Mouse (Mus musculus): Measurements from ENCODE around the gene Arv1.

Arv1 gene

DNA sequence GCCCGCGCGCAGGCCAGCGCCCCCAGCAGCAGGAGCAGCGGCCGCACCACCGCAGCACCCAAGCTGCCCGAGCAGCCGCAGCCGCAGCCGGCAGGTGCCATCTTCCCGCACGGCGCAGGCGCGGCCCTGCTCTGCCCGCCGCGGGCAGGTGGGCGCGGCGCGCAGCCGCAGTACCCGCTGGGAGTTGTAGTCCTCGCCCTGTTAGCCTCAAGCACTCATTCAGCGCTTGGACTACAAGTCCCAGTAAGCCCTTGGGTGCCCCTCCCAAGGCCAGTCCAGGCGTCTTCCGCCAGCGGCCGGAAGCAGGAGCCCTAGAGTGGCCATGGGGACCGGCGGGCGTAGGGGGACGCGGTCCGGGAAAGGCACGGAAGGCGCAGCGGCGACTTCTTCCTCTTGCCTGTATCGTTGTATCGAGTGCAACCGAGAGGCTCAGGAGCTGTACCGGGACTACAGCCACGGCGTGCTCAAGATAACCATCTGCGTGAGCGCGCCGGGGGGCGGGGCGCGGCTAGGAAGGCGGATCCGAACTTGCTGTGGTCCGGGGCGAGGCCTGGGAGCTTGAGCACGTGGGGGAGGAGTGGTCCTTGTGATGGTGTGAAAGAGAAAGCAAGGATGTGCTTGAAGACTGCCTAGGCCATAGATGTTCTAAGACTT lies at the start of gene Arv1, which contains the start of gene Ttc13:
Arv1 (plus strand) TSS at position 278 of the 654 bp plus-strand sequence.
Ttc13 (minus strand) TSS at position 122 of the 654 bp plus-strand sequence.
- peak; percentile 93 to 96 for DNase-seq (ENCODE audit: low spot score in 2 of 2)

DNA sequence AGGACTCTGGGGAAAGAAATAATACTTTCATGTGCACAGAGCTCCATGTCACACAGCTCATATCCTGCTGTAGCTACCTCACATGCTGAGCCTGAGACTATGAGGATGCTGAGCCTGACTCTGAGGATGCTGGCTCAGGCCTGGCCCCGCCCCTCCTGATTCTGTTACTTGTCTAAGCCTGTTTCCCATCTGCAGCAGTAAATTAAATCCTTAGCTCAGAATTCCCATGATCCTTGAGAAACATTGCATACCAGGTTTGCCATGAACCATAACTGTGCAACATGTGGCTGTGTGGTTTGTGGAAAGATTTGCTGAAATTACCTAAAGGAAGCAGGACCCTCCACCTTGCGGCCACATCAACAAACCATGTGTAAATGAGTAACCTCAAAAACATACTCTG lies 49.6 kb upstream of the Arv1 start:
- DNase-seq (ENCODE audit: low spot score in 2 of 2): no peak

DNA sequence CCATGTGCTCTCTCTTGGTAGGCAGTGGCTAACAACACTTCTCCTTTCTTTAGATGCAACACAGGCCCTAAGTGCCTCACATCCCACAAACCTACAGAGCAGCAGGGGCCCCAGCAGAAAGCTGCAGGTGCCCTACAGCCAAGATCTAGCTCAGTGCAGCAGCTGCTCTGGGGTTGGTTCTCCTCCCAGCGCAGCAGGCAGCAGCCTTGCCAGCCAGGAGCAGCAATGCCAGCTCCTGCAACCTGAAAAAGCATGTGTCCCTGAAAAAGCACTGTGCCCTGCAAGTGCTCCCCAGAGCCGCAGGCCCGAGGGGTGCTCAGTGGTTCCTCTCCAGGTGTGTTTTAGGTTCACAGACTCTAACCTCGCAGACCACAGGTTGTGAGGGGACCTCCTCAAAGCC lies 45.3 kb upstream of the Arv1 start:
- no peak for DNase-seq (ENCODE audit: low spot score in 2 of 2)

DNA sequence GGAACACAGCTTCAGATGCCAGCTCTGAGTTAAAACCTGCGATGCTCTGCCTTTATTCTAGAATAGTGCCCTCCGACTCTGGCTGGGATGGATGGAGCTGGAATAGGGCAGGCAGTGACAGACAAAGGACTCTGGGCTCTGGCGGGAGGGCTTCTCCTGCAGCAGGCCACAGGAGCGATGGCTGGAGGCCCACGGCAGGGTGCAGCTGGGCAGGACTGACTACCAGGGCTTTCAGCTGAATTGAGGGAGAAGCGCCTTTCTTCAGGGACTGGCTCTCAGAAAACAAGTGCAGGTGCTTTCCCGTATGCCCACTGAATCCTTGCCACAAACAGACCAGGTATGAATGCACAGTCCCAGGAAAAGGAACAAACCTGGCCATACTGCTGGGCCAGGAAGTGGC lies 44.9 kb upstream of the Arv1 start:
- no peak for DNase-seq (ENCODE audit: low spot score in 2 of 2)

DNA sequence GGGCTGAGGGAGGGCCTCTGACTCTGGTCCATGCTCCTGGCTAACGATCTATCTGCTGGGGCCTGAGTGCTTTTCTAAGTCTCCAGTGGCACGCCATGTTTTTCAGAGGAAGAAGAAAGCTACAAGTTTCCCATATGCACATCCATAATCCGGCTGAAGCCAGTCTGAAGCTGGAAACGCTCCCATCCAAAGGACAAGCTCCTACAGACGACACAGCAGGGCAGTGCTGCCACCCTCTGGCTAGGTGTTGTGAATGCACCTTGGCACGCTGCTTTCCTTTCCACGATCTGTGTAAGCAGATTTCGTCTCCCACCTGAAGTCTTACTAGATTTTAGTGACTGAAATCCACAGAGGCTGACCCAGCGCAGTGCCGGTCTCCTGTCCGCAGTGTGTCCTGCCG lies 44.5 kb upstream of the Arv1 start:
- peak; percentile 91 to 93 for DNase-seq (ENCODE audit: low spot score in 2 of 2)

DNA sequence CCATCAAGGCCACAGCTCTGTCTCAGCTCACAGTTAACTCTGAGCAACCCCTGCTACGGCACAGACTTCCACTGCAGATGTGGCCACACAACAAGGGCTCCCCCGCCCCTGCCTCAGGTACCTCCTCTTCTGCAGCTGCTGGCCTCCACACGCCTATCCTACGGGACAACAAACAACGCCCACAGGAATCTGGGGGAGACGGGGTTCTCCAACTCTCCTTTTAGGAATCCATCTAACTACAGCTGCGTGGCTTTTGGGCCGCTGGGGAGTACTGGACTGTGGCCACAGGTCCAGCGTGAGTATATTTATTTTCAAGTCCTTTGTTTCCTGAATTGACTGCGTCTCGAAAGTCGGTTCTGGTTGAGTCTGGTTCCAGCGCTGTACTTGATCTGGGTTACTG lies 43.7 kb upstream of the Arv1 start:
- DNase-seq (ENCODE audit: low spot score in 2 of 2): no peak

DNA sequence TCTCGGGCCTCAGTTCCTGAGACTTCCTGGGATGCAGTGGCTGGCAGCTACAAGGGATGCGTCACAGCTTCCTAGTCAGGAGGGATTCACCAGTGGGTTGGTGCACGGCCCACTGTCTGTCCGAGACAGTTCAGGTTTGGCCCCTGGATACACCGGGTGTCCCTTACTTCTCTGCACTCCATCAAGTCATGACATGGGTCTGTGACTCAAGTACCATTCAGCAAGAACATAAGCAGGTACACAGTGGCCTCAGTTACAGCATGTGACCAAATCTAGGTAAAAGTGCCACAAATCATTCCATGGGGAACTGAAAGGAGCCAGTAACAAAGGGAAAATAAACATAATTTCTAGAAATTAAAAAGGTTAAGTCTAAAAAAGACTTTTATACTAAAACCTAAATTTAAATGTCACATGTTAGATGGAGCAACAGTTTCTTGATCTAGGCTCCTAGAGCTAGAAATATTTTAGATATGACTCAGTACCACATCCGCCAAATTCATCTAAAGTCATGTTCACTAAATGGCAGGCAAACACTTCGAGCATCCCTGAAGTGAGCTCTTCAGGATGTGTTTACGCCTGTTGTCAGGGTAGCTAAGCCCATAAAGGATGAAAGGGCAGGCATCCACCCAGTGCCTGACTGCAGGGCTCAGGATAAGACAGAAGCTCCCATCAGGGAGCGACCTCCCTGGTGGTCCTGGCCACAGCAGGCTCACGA lies 40.7 kb upstream of the Arv1 start:
- DNase-seq (ENCODE audit: low spot score in 2 of 2): no peak

DNA sequence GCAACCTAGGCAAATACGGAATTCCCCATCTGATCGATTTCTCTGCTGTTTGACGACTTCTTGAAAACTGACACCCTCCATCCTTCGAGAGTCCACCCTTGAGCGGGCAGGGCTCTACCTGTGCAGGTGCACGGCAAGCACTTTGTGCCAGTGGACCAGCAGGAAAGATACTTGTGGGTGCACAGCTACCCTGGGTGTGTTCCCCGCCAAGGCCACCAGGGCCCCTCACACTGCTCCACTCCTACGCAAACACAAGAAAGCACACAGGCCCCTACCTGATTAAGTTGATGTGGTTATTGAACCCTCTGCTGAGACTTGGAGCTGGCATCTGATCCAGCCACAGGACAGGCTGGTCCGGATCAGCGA lies 40.2 kb upstream of the Arv1 start:
- DNase-seq (ENCODE audit: low spot score in 2 of 2): no peak

DNA sequence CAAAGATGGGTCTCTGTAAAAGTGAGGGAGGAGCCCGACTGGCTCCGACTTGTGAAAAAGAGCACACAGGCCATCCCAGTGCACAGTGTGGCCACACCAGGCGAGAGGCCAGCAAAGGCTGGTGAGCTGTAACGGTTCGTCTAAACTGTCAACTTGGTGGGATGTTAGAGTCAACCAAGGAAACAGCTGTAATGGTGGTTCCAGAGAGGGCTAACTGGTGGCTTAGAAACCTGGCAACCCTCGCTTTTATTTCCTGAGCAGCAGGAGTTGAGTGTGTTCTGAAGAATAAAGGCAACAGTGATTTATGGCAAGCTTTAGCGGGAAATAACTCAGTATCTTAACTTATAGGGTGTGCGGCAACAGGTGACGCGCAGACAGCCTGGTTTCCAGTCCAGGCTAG lies 39.7 kb upstream of the Arv1 start:
- DNase-seq (ENCODE audit: low spot score in 2 of 2): no peak

DNA sequence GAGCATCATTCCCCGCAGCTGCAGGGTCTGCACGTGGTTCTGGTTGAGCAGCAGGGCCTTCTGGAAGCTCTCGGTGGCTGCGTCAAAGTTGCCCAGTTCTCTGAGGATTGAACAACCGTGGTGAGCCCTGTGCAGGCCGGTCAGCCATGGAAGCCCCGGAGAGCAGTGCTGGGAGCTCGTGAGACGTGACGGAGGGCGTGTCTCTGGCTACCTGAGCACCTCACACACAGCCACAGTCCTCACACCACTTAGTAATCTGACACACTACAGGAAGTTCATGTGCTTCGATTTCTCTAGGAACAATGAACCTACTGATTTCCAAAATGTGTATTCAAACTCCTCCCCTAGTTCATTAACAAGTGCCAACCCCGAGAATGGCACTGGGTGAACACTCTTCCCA lies 33.0 kb upstream of the Arv1 start:
- DNase-seq (ENCODE audit: low spot score in 2 of 2): no peak

DNA sequence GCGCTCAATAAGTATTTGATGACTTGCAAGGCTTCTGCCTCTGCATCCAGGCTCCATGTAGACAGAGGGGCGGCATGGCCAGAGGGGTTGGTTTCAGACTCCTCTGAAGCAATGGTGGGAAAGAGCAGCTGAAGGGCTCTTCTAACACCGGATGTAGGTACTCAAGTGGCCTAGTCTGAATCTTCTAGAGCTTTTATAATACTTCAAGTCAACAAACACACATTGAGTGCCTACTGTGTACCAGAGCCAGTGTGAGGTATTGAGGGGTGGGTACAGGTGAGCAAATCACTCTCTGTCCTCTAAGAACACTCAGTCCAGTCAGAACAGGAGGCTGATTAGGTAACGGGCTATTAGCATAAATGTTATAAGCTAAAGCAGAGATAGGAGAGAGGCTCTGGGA lies 30.2 kb upstream of the Arv1 start:
- no peak for DNase-seq (ENCODE audit: low spot score in 2 of 2)

DNA sequence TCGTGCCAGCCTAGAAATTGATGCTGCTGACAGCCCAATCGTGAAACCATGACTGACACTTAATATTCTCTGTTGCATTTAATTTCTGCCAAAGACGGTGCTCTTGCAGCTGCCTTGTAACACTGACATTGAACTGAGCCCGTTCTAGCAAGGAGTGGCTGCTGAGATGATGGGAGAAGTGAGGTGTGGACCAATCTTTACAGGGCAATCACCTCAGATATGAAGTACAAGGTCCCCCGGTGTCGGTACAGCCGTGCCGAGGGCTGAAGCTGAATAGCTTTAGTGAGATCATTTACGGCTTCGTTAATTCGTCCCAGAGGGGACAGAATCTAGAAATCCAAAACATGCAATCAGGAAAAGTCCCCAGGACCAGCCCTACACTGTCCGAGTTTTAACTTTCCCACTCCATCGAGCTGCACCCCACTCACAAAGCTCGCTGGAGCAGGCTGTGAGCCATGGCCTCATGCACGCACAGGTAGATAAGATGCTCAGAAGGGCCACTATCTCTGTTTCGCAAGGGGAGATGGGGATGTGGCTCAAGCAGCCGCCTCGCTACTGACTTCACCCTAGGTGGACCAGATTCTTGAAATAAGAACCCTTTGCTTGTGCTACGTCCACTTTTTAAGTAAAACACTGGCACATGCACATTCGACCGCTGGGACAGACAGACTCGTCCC lies 26.4 kb upstream of the Arv1 start:
- no peak for DNase-seq (ENCODE audit: low spot score in 2 of 2)

DNA sequence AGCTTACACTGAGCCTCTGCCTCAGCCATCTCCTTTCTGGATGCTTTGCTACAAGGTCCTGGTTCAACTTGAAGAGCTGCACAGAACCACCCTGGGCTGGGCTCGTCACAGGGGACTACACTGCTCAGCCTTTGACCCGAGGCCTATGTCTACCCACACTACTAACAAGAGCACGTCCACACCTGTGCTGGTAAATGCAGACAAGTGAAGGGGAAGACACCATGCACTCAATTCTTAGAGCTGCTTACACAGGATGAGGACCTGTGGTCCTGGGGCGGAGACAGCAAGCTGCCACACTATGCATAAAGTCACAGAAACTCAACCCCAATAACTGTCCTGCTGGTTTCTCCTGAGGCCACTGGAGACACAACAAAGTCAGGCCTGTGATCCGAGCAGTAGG lies 21.7 kb upstream of the Arv1 start:
- no peak for DNase-seq (ENCODE audit: low spot score in 2 of 2)

DNA sequence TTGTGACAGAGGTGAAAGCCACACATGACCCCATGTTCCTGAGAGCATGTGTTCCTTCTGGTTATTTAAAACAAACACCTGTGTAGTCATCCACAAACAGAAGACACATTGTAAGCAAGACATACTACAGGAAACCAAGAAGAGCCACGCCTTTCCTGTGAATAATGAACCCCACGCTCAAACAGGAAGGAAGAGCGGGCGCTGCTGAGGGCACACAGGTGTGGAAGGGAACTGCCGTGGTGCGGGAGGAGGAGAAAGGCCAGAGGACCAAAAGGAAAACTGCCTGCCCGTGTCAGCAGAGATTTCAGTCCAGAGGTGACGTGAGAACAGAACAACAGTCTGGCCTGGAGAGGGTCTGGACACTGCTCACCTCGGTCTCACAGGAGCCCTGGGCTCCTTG lies 20.9 kb upstream of the Arv1 start:
- no peak for DNase-seq (ENCODE audit: low spot score in 2 of 2)

DNA sequence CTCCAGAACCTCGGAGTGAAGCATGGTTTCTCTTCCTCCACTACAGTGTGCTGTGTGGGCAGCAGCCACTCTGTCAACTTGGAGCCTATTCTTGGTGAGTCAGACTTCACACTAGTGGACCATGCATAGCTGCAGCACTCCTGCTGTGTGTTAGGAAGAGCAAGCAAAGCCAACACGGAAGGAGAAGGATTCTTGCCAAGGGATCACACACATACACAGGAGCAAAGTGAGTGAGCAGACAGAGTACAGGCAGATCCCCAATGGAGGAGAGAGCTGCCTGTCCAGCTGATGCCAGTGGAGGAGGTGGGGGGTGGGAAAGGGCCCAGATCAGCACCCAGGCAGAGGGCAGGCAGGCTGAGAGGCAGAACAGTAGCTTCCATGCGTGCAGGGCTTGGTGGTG lies 19.8 kb upstream of the Arv1 start:
- peak in 1 of 2 experiments; percentile 23 for DNase-seq (ENCODE audit: low spot score in 2 of 2)

DNA sequence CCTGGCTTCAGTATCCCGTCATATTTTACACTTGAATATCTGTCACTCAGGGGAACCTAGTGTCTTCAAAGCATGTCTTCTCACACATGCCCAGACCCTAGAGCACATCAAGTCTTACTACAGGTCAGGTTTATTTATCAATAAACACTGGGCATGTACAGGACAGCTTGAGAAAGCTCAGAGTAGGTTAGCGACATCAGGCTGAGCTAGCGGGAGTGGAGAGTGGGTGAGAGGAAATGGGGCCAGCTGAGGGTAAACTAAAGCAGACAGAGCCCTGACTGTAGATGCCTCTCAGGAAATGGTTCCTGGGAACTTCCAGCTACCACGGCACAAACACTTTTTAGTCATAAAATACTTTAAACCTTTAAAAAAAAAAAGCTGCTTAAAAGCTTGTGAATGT lies 18.4 kb upstream of the Arv1 start:
- no peak for DNase-seq (ENCODE audit: low spot score in 2 of 2)

DNA sequence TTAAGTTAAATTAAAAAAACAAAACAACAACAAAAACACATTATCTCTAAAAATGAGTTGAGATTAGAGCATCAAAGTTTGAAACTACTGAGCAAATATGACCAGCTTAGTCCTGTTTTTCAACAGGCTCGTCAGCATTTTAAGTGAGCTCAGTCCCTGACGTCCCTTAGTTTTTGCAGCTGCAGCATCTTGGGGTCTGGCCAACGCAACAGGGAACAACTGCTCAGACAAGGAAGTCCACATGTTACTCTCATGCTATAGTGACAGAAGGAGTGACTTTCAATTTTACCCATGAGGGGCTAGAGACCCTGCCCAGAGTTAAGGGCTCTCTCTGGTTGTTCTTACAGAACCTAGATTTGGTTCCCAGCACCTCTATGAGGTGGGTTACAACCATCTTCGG lies 17.6 kb upstream of the Arv1 start:
- no peak for DNase-seq (ENCODE audit: low spot score in 2 of 2)

DNA sequence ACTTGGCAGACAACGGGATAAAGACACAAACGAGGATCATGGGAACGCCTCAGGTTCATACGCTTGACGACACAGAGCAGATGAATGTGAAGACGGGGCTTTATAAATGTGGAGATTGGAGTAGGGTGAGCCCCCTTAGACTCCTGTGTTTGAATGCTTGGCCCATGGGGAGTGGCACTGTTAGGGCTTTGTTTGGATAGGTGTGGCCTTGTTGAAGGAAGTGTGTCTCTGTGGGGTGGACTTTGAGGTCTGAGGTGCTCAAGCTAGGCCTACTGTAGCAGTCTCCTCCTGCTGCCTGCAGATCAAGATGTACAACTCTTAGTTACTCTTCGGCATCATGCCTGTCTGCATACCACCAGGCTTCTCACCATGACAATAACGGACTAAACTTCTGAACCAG lies 16.1 kb upstream of the Arv1 start:
- no peak for DNase-seq (ENCODE audit: low spot score in 2 of 2)

DNA sequence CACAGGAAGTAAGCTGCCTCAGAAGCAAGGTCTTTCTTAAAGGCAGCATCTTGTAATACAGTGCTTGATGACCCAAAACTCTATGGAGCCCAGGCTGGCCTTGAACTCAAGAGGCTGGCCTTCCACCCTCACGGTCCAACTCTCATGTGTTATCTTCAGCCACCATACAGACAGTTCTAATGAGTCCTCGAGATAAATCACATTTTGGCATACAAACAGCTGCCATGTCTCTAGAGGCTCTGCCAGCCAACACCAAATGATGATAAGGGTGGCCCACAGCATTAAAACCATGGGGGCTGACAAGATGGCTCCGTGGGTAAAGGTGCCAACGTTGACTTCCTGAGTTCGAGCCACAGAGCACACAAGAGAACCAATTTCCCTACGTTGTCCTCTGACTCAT lies 8.7 kb upstream of the Arv1 start:
- DNase-seq (ENCODE audit: low spot score in 2 of 2): no peak

DNA sequence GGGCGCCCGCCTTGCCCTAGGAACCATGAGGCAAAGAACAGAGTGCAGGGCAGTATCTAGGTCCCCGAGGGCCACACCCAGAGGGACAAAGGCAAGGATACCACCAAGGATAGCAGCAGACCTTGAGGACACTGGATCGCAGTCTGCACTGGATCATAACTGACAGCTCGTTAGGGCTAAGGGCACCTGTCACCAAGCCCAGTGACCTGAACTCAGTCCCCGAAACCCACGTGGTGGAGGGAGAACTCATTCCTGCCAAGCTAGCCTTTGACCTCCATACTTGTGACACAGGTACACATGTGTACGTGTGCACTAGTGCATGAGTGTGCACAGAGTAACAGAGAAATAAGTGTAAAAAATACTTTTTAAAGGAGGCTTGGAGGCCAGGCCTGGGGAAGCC lies 6.2 kb upstream of the Arv1 start:
- DNase-seq (ENCODE audit: low spot score in 2 of 2): no peak

DNA sequence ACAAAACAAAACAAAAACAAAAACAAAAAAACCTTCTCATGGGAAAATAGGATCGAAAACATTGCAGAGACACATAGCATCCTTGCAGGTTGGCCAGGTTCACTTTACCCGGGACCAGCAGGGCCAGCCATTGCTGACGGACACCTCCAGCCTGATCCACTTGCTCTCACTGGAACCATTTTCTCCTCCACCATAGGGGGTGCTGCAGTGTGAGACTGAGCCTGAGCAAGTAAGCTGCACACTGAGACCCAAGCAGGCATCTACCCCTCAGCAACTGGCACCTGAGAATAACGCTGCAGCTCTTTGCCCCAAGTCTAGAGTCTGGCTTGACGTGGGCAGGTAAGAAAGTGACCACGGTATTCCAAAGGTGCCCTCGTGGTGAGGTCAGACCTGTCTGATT lies 1.8 kb upstream of the Arv1 start:
- no peak for DNase-seq (ENCODE audit: low spot score in 2 of 2)

DNA sequence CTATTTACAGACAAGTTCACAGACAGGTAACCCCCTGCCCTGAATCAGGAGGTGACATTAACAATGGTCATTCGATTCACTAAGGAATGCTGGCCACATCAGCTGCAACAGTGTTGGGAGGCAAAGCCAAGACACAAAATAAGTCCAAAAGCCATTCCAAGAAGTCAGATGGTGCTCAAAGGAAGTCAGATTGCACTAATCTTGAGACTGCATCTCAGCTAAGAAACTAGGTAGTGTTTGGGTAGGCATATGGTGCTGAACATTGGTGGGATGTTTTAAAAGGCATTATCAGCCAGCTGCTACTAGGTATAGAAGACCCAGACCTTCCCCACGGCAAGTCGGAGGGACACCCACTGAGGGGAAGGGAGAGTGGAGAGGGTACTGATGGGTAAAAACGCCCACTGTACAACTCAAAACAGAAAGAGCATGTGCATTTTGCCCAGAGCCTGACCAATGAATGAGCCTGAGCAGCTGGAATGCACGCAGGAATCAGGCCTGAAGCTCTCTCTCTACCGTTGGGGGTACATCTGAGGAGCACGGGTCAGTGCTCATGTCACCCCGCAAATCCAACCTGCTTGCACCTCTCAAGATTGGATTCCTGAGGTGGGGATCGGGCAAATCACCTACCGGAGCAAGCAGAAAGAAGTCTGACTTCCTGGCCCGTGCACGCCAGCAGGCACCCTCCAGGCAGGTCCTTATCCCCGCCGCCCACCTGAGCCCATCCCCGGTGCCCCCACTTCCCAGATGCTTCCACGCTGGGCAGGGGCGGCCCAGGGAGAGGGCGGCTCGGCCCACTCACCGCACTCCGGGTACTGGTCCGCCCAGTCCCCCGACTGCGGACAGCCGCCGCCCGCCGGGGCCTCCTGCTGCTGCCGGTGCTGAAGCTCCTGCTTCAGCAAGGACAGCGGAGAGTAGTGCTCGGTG lies 739 bp upstream of the Arv1 start:
- DNase-seq (ENCODE audit: low spot score in 2 of 2): peak in 1 of 2 experiments; percentile 10

Data from right cerebral cortex, adult 2 months (tissue).